Mouse (Mus musculus): Measurements from ENCODE around the gene Abl1.
"Not testable (repeated sequence)": the region's sequence is repeated elsewhere in the genome, so short reads cannot be mapped to it uniquely, and the experiment has no call there.

Gene Abl1

GRCm38 (mm10) chr2:31688074-31688925 is at the start of gene Abl1:
TSS of gene Abl1 (plus strand) at chr2:31688376.
- peak; percentile 96 for DNase-seq

- DNase-seq: no peak
Observed at GRCm38 (mm10) chr2:31638581-31639465, 49.4 kb upstream of the Abl1 start.

GRCm38 (mm10) chr2:31639466-31639760 is 48.8 kb upstream of the Abl1 start:
- no peak for DNase-seq

- no peak for DNase-seq
Observed at GRCm38 (mm10) chr2:31639901-31640608, 48.1 kb upstream of the Abl1 start, which contains the start of gene Prdm12. TSS of gene Prdm12 (plus strand) at chr2:31640037.

GRCm38 (mm10) chr2:31640609-31641507 is 47.3 kb upstream of the Abl1 start:
- DNase-seq: no peak

GRCm38 (mm10) chr2:31641508-31641830 is 46.7 kb upstream of the Abl1 start:
- DNase-seq: no peak

- no peak for DNase-seq
Observed at GRCm38 (mm10) chr2:31641929-31642328, 46.2 kb upstream of the Abl1 start.

GRCm38 (mm10) chr2:31653971-31654853 is 34.0 kb upstream of the Abl1 start:
- DNase-seq: no peak

GRCm38 (mm10) chr2:31654854-31655559 is 33.2 kb upstream of the Abl1 start:
- DNase-seq: peak; percentile 33

- no peak for DNase-seq
Observed at GRCm38 (mm10) chr2:31656374-31656773, 31.8 kb upstream of the Abl1 start.

- DNase-seq: no peak
Observed at GRCm38 (mm10) chr2:31662939-31663803, 25.0 kb upstream of the Abl1 start.

GRCm38 (mm10) chr2:31663804-31664180 is 24.4 kb upstream of the Abl1 start:
- DNase-seq: no peak

GRCm38 (mm10) chr2:31667332-31667731 is 20.8 kb upstream of the Abl1 start:
- DNase-seq: peak; percentile 17

GRCm38 (mm10) chr2:31670551-31671035 is 17.6 kb upstream of the Abl1 start, which contains the start of gene Exosc2:
TSS of gene Exosc2 (plus strand) at chr2:31670715.
- peak; percentile 90 for DNase-seq

GRCm38 (mm10) chr2:31678641-31679040 is 9.5 kb upstream of the Abl1 start:
- DNase-seq: no peak

GRCm38 (mm10) chr2:31681051-31681707 is 7.0 kb upstream of the Abl1 start:
- DNase-seq: not testable (repeated sequence)

- DNase-seq: no peak
Observed at GRCm38 (mm10) chr2:31681731-31682235, 6.4 kb upstream of the Abl1 start.

- DNase-seq: peak; percentile 61
Observed at GRCm38 (mm10) chr2:31683666-31684065, 4.5 kb upstream of the Abl1 start.
